Mouse (Mus musculus) heart, embryonic 12.5 days (tissue): ENCODE results near the gene Disc1. TPM values are rescaled to one million over a fixed set of nuclear protein-coding genes. Genes with fewer than 3 reads are reported as not detected.

ENCODE experiments used
- ATAC-seq: fragments of 200-750 bp; cut with Nextera tagmentation; 2 replicates; pipeline ENCODE4 v1.8.0; 2017; ENCODE audit warnings: moderate TSS enrichment, moderate library complexity; ENCODE audit not compliant: insufficient number of reproducible peaks, low FRiP score
- H3K27ac ChIP-seq: fragments of 300-500 bp; sonication (generic); 2 replicates; pipeline ENCODE4 v1.5.1; 2016; ENCODE audit warnings: mild to moderate bottlenecking, moderate library complexity; ENCODE audit not compliant: poor library complexity, severe bottlenecking
- H3K27me3 ChIP-seq: fragments of 300-500 bp; sonication (generic); replicated peaks from 2 replicates; pipeline ENCODE4 v1.6.1; 2016; ENCODE audit warnings: mild to moderate bottlenecking, moderate library complexity
- H3K36me3 ChIP-seq: fragments of 300-500 bp; sonication (generic); 2 replicates; pipeline ENCODE4 v1.6.1; 2016; ENCODE audit warnings: mild to moderate bottlenecking, moderate library complexity
- H3K4me1 ChIP-seq: fragments of 300-500 bp; sonication (generic); replicated peaks from 2 replicates; pipeline ENCODE4 v1.6.1; 2016; ENCODE audit warnings: mild to moderate bottlenecking
- H3K4me2 ChIP-seq: fragments of 300-500 bp; sonication (generic); 2 replicates; pipeline ENCODE4 v1.6.1; 2016; ENCODE audit warnings: mild to moderate bottlenecking, moderate library complexity
- H3K4me3 ChIP-seq: fragments of 300-500 bp; sonication (generic); 2 replicates; pipeline ENCODE4 v1.5.1; 2016; ENCODE audit warnings: mild to moderate bottlenecking
- H3K9ac ChIP-seq: fragments of 300-500 bp; sonication (generic); 2 replicates; pipeline ENCODE4 v1.6.1; 2016; ENCODE audit warnings: mild to moderate bottlenecking, moderate library complexity
- H3K9me3 ChIP-seq: fragments of 300-500 bp; sonication (generic); replicated peaks from 2 replicates; pipeline ENCODE4 v1.6.1; 2016; ENCODE audit warnings: mild to moderate bottlenecking, moderate library complexity
- WGBS: fragments of 180-500 bp; shearing (Covaris S2); methylation state at CpG from one replicate; pipeline ENCODE4 v1.1.7; 2016; 5-methylcytosine and 5-hydroxymethylcytosine counted together
- polyA plus RNA-seq: library from polyadenylated mRNA; unstranded; fragments of >200 nt; fragmentation: Nextera tagmentation; extraction: Ambion mirVana; gene quantifications from 2 replicates; pipeline ENCODE4 v1.2.1, GENCODE M21; 2016

The Disc1 gene
- polyA plus RNA-seq, 1 experiment from 2014 or later, result 2.3 TPM

DNA sequence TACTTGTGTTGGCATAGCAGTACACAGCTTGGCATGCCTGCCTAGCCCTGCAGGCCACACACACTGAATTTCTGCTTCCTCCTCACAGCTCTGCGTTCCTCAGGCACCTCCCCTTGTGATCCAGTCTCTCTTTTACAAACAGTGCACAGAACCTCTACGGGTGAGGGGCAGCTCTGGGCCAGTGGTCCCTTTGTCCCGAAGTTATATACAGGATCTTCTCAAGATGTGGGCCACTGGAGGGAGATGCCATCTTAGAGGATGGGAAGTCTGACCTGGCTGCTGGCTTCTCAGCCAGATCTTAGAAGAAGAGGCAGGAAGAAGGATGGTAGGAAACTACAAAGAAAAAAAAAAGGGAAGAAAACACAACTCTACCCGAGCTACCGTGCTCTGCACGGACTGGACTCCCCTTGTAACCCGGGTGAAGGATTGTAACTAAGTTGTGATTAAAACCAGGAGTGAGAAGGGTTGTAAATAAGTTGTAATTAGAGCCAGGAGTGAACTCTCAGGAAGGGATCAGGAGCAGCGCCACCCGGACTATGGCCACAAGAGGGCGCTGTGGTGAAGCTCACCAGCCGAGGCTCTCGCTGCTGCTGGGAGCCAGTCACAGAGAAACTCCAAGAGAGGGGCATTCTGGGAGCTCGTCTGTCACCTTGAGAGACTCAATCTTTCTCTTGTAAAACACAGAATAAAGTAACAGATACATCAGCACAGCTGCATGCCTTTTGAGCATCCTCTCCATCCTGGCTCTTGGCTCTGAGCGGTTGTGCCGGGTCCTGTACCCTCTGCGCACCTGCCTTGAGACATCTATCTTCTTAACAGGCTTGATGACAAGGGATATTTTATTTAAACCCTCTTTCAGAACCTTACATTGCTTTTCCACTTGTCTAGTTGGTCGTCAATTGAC lies 129.8 kb downstream of the Disc1 start:
- 0 out of 2 replicates have a peak, but pooled peaks have one; percentile 11 for ATAC-seq
- no peaks in the 10 kb centered on the region for H3K9me3 ChIP-seq
- no peak overlapping the region for H3K9ac ChIP-seq
- no peaks in the 10 kb centered on the region for H3K27me3 ChIP-seq
- H3K4me1 ChIP-seq, result peaks cover 32% of the 10 kb centered on the region
- 23% methylated on average over 17 of the region's 17 CpGs for WGBS
- H3K36me3 ChIP-seq, result no peaks in the 10 kb centered on the region
- H3K4me3 ChIP-seq, result no peak overlapping the region
- H3K27ac ChIP-seq, result no peak overlapping the region
- no peak overlapping the region for H3K4me2 ChIP-seq

- H3K9ac ChIP-seq, result no peak overlapping the region
- no peaks in the 10 kb centered on the region for H3K36me3 ChIP-seq
- no peak overlapping the region for H3K27ac ChIP-seq
- 67% methylated on average over 9 of the region's 9 CpGs for WGBS
- no peak overlapping the region for H3K4me3 ChIP-seq
- H3K4me2 ChIP-seq, result no peak overlapping the region
- no peak for ATAC-seq
- H3K27me3 ChIP-seq, result no peaks in the 10 kb centered on the region
- no peaks in the 10 kb centered on the region for H3K9me3 ChIP-seq
- H3K4me1 ChIP-seq, result peaks cover 34% of the 10 kb centered on the region
These were observed 130.4 kb downstream of the Disc1 start for GRCm38 (mm10) chr8:125184452-125184817.

- no peak for ATAC-seq
- H3K4me2 ChIP-seq, result no peak overlapping the region
These were observed 130.9 kb downstream of the Disc1 start for GRCm38 (mm10) chr8:125184881-125185280.

GRCm38 (mm10) chr8:125187044-125187443 lies 133.0 kb downstream of the Disc1 start:
- Histone ChIP-seq H3K27me3 (no peaks in the 10 kb centered on the region), H3K4me2 (peak overlapping the region; percentile 65), H3K36me3 (no peaks in the 10 kb centered on the region), H3K4me1 (peaks cover 34% of the 10 kb centered on the region), H3K9me3 (0 out of 2 replicates have a peak, but pooled peaks cover 2% of the 10 kb centered on the region), H3K9ac (peak overlapping the region; percentile 56), H3K4me3 (peak overlapping the region; percentile 34), H3K27ac (no peak overlapping the region)
- WGBS, result 13% methylated on average over 10 of the region's 10 CpGs
- ATAC-seq, result no peak

More at GRCm38 (mm10) chr8:125184881-125185280, 130.9 kb downstream of the Disc1 start:
- H3K27me3 ChIP-seq, result no peaks in the 10 kb centered on the region
- peaks cover 34% of the 10 kb centered on the region for H3K4me1 ChIP-seq
- WGBS, result 59% methylated on average over 1 of the region's 1 CpGs
- H3K9me3 ChIP-seq, result no peaks in the 10 kb centered on the region
- H3K9ac ChIP-seq, result no peak overlapping the region
- no peaks in the 10 kb centered on the region for H3K36me3 ChIP-seq
- no peak overlapping the region for H3K27ac ChIP-seq
- no peak overlapping the region for H3K4me3 ChIP-seq

DNA sequence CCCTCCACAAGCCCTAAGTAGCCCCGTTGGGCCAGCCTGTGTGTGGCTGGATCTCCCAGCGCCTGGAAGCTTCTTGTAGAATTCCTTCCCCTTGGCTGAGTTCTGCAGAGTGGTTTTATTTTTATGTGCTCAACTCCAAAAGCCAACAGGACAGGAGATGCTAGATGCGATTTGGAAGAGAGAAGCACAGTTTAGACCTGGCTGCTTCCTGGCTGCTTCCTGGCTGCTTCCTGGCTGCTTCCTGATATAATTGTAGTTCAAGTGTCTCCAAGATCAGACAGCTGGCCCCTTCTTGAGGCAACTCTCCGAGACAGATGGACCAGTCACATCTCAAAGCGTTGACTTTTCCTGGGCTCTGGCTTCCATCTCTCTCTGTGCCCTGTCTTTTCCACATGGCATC lies 139.7 kb downstream of the Disc1 start:
- H3K4me1 ChIP-seq, result peaks cover 27% of the 10 kb centered on the region
- 0 out of 2 replicates have a peak, but pooled peaks cover 2% of the 10 kb centered on the region for H3K9me3 ChIP-seq
- no peak overlapping the region for H3K27ac ChIP-seq
- WGBS, result 68% methylated on average over 5 of the region's 5 CpGs
- H3K4me3 ChIP-seq, result no peak overlapping the region
- H3K27me3 ChIP-seq, result no peaks in the 10 kb centered on the region
- no peak overlapping the region for H3K9ac ChIP-seq
- ATAC-seq, result no peak
- no peaks in the 10 kb centered on the region for H3K36me3 ChIP-seq
- no peak overlapping the region for H3K4me2 ChIP-seq

GRCm38 (mm10) chr8:125195121-125195520 lies 141.1 kb downstream of the Disc1 start:
- Histone ChIP-seq H3K27me3 (no peaks in the 10 kb centered on the region), H3K9ac (no peak overlapping the region), H3K27ac (no peak overlapping the region), H3K9me3 (0 out of 2 replicates have a peak, but pooled peaks cover 2% of the 10 kb centered on the region), H3K36me3 (no peaks in the 10 kb centered on the region), H3K4me2 (no peak overlapping the region), H3K4me1 (peaks cover 38% of the 10 kb centered on the region), H3K4me3 (no peak overlapping the region)
- ATAC-seq, result no peak
- WGBS, result 67% methylated on average over 9 of the region's 9 CpGs

DNA sequence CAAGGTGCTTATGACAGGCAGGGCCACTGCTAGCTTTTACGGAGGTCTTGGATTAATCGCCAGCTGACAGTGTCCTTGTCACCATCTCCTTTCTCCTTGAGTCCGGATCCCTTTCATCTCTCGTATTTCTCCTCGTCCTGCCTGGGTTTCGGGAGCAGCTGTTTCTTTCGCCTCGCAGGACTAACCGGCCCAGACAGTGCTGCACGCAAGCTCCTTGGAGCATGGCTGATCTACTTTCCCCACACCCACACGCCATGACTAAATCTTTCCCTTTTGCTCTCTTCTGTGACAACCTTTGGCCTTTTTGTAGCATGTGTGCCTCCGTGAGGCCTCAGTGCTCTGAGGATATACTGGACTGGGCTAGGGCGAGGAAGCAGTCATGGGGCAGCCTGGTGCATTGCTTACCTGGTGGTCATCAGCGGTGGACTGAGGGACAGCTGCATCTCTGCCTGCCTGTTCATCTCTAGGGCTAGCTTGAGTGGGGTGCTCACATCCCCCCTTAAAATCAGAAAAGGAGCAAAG lies 142.6 kb downstream of the Disc1 start:
- Histone ChIP-seq H3K36me3 (no peaks in the 10 kb centered on the region), H3K9ac (0 out of 2 replicates have a peak overlapping the region, but pooled peaks have one; percentile 25), H3K9me3 (no peaks in the 10 kb centered on the region), H3K27me3 (no peaks in the 10 kb centered on the region), H3K4me3 (no peak overlapping the region), H3K27ac (no peak overlapping the region), H3K4me2 (no peak overlapping the region), H3K4me1 (peaks cover 49% of the 10 kb centered on the region)
- no peak; the same call in 1 of the 2 replicates for ATAC-seq
- 77% methylated on average over 14 of the region's 14 CpGs for WGBS

- H3K27me3 ChIP-seq, result no peaks in the 10 kb centered on the region
- H3K4me2 ChIP-seq, result no peak overlapping the region
- H3K4me3 ChIP-seq, result no peak overlapping the region
- no peak overlapping the region for H3K27ac ChIP-seq
- ATAC-seq, result no peak
- H3K9ac ChIP-seq, result no peak overlapping the region
- H3K36me3 ChIP-seq, result no peaks in the 10 kb centered on the region
- H3K4me1 ChIP-seq, result peaks cover 55% of the 10 kb centered on the region
- WGBS, result 71% methylated on average over 7 of the region's 7 CpGs
- H3K9me3 ChIP-seq, result no peaks in the 10 kb centered on the region
These were observed 143.5 kb downstream of the Disc1 start for GRCm38 (mm10) chr8:125197341-125198002.

- peaks cover 62% of the 10 kb centered on the region for H3K4me1 ChIP-seq
- WGBS, result 50% methylated on average over 9 of the region's 9 CpGs
- no peaks in the 10 kb centered on the region for H3K9me3 ChIP-seq
- H3K4me2 ChIP-seq, result no peak overlapping the region
- H3K27ac ChIP-seq, result peak overlapping the region; percentile 22
- no peak for ATAC-seq
- H3K36me3 ChIP-seq, result no peaks in the 10 kb centered on the region
- no peak overlapping the region for H3K4me3 ChIP-seq
- no peaks in the 10 kb centered on the region for H3K27me3 ChIP-seq
- H3K9ac ChIP-seq, result no peak overlapping the region
These were observed 144.6 kb downstream of the Disc1 start for GRCm38 (mm10) chr8:125198420-125199196.

GRCm38 (mm10) chr8:125199197-125199939 lies 145.4 kb downstream of the Disc1 start:
- no peaks in the 10 kb centered on the region for H3K9me3 ChIP-seq
- H3K27me3 ChIP-seq, result no peaks in the 10 kb centered on the region
- H3K4me2 ChIP-seq, result no peak overlapping the region
- 68% methylated on average over 16 of the region's 16 CpGs for WGBS
- H3K27ac ChIP-seq, result peak overlapping the region; percentile 22
- H3K36me3 ChIP-seq, result no peaks in the 10 kb centered on the region
- H3K4me1 ChIP-seq, result peaks cover 62% of the 10 kb centered on the region
- no peak overlapping the region for H3K4me3 ChIP-seq
- no peak overlapping the region for H3K9ac ChIP-seq
- ATAC-seq, result no peak
